Comparison of ENCODE assay signal across 23 mouse cellular contexts in genomic region chr6:135680105-135680710, GRCm38 (mm10).
"Had no signal": no experiment of that assay in that cellular context is flagged by ENCODE, and none has a peak within 500 bp of the region (broad histone marks: within the 10 kb centered on the region; RNA-seq: fewer than 3 reads in every experiment).

No protein-coding gene starts in this region.

- H3K9ac ChIP-seq: limb, embryonic 12.5 days; limb, embryonic 15.5 days; liver, embryonic 14.5 days; liver, postnatal 0 days; lung, embryonic 14.5 days; midbrain, embryonic 12.5 days; midbrain, embryonic 15.5 days; neural tube, embryonic 12.5 days; neural tube, embryonic 15.5 days had no signal

- H3K4me3 ChIP-seq: left cerebral cortex, adult 2 months; limb, embryonic 12.5 days; limb, embryonic 15.5 days; midbrain, embryonic 12.5 days; midbrain, embryonic 15.5 days; neural tube, embryonic 12.5 days; neural tube, embryonic 15.5 days had no signal

- H3K36me3 ChIP-seq: limb, embryonic 12.5 days; limb, embryonic 15.5 days; midbrain, embryonic 12.5 days; midbrain, embryonic 15.5 days; neural tube, embryonic 12.5 days; neural tube, embryonic 15.5 days had no signal

- ATAC-seq: intestine, postnatal 0 days; liver, postnatal 0 days; lung, postnatal 0 days; midbrain, embryonic 15.5 days had no signal

- H3K9me3 ChIP-seq: limb, embryonic 12.5 days; limb, embryonic 15.5 days; midbrain, embryonic 12.5 days; midbrain, embryonic 15.5 days; neural tube, embryonic 12.5 days; neural tube, embryonic 15.5 days had no signal

- H3K4me1 ChIP-seq: limb, embryonic 12.5 days; limb, embryonic 15.5 days; midbrain, embryonic 12.5 days; midbrain, embryonic 15.5 days; neural tube, embryonic 12.5 days had no signal

- H3K27me3 ChIP-seq: limb, embryonic 12.5 days; limb, embryonic 15.5 days; midbrain, embryonic 12.5 days; midbrain, embryonic 15.5 days; neural tube, embryonic 12.5 days; neural tube, embryonic 15.5 days had no signal

- H3K4me2 ChIP-seq: limb, embryonic 12.5 days; limb, embryonic 15.5 days; liver, embryonic 11.5 days; lung, embryonic 14.5 days; midbrain, embryonic 12.5 days; midbrain, embryonic 15.5 days; neural tube, embryonic 12.5 days; neural tube, embryonic 15.5 days had no signal

- DNase-seq: kidney, adult 9 months; layer of hippocampus, postnatal 36 days; left cerebral cortex, postnatal 4 days; liver, postnatal 0 days; lung, embryonic 14.5 days; right cerebral cortex, adult 18-20 months; right cerebral cortex, postnatal 14 days; right cerebral cortex, postnatal 4 days; thymus, adult 18-20 months; thymus, postnatal 36 days had no signal

- H3K27ac ChIP-seq: left cerebral cortex, adult 2 months; limb, embryonic 12.5 days; limb, embryonic 15.5 days; liver, embryonic 14.5 days; macrophage; midbrain, embryonic 12.5 days; midbrain, embryonic 15.5 days; neural tube, embryonic 12.5 days; neural tube, embryonic 15.5 days; stomach, postnatal 0 days had no signal
